Mouse (Mus musculus) regulatory T cell (primary cell): ENCODE data around the gene Myadml2.

Experiments
- in situ Hi-C: fragments of 300-600 bp; cut with MboI, MseI; formaldehyde crosslinking; loops from one replicate; pipeline ENCODE4 v1.15.1; 2025; ENCODE audit warnings: high pct_unique_total_duplicates

Myadml2 gene

GRCm38 (mm10) chr11:120612763-120613162, 35.2 kb downstream of the Myadml2 start:
- in situ Hi-C loops: no loop called here

- in situ Hi-C loops: no loop called here
Measured at GRCm38 (mm10) chr11:120610477-120611046, 37.4 kb downstream of the Myadml2 start.

- in situ Hi-C loops: no loop called here
Measured at GRCm38 (mm10) chr11:120609250-120609649, 38.7 kb downstream of the Myadml2 start.

- in situ Hi-C loops: no loop called here
Measured at GRCm38 (mm10) chr11:120608241-120609034, 39.5 kb downstream of the Myadml2 start, which contains the start of gene Npb. Gene Npb (plus strand): TSS chr11:120608477.

- in situ Hi-C loops: no loop called here
Measured at GRCm38 (mm10) chr11:120606764-120607163, 41.2 kb downstream of the Myadml2 start.

GRCm38 (mm10) chr11:120605667-120606066, 42.3 kb downstream of the Myadml2 start:
- in situ Hi-C loops: no loop called here

GRCm38 (mm10) chr11:120603545-120603944, 44.4 kb downstream of the Myadml2 start:
- in situ Hi-C loops: no loop called here

- in situ Hi-C loops: no loop called here
Measured at GRCm38 (mm10) chr11:120600716-120601115, 47.2 kb downstream of the Myadml2 start.

GRCm38 (mm10) chr11:120598990-120599549, 48.9 kb downstream of the Myadml2 start:
- in situ Hi-C loops: no loop called here

- in situ Hi-C loops: no loop called here
Measured at GRCm38 (mm10) chr11:120598283-120598989, 49.5 kb downstream of the Myadml2 start, which contains the start of the genes Alyref and Anapc11. Gene Alyref (minus strand): TSS chr11:120598365. Gene Anapc11 (plus strand): TSS chr11:120598421.

GRCm38 (mm10) chr11:120597240-120598235, 50.4 kb downstream of the Myadml2 start:
- in situ Hi-C loops: no loop called here
